Mouse (Mus musculus) C2C12 (cell line): Measurements from ENCODE around the gene Theg.

Experiments
- CEBPB ChIP-seq: IDR thresholded peaks from one replicate; pipeline ENCODE4 v1.6.1; 2011; ENCODE audit warnings: low read depth, mild to moderate bottlenecking, control low read depth, moderate library complexity
- CTCF ChIP-seq: IDR thresholded peaks from one replicate; pipeline ENCODE4 v1.5.1; 2011; ENCODE audit not compliant: control insufficient read depth, insufficient read depth, insufficient read length
- MYOD1 ChIP-seq: IDR thresholded peaks from one replicate; pipeline ENCODE4 v1.6.1; 2011; ENCODE audit warnings: low read depth; ENCODE audit not compliant: control insufficient read depth, insufficient read length
- USF1 ChIP-seq: IDR thresholded peaks from one replicate; pipeline ENCODE4 v1.6.1; 2011; ENCODE audit warnings: low read depth, mild to moderate bottlenecking, control low read depth, moderate library complexity

DNA sequence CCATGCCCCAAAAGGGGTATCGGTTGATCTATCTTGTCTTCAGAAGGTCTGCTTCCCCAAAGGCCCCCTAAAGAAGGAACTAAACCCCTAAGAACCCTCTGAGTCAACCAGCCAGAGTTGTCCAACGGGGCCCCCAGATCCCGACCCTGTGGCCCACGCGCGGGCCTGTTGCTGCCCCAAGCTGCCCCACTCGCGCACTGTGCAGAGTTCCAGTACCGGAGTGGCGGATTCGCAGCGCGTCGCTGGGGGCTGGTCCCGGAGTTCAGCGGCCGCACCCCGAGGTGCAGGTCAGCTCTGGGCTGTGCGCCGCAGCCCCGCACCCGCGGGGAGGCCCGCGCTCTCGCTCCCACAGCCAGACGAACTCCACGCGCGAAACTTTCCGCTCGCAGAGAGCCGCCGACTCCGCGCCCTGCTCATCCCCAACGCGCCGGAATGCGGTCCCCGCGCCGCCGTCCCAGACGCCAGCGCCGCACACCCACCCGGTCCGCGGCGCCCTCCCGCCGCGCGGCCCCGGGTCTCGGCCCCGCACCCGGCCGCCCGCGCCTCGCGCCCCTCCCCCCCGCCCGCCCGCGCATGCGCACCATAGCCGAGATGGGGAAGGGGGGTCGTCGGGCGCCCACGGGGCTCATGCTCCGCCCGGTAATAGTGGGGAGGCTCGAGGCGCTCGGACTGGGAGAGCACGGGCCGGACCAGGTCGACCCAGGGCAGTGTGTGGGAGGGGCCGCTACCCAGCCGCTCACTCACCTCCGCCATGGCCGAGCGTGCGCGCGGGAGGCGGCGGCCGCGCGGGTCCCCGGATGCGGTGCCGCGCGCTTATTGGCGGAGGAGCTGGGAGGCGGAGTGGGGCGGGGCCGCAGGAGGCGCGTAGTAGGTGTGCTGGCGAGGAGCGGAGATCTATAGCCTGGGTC lies 32.5 kb downstream of the Theg start, which contains the start of gene Mier2:
- TF ChIP-seq CTCF (no peak), CEBPB (no peak), USF1 (no peak), MYOD1 (no peak)
